Mouse (Mus musculus) CH12.LX (cell line): ENCODE measurements around the gene Hand2. TPM values are rescaled to one million over a fixed set of nuclear protein-coding genes. Genes with fewer than 3 reads are reported as not detected.

Experiments used
- DNase-seq: peaks from one replicate; pipeline ENCODE4 v3.0.0-alpha.2; 2013; ENCODE audit errors: extremely low read depth
- H3K27ac ChIP-seq: 2 replicates; pipeline ENCODE4 v1.5.1; 2012; ENCODE audit warnings: low read depth, mild to moderate bottlenecking, control low read depth, moderate library complexity; ENCODE audit not compliant: insufficient read depth
- H3K27me3 ChIP-seq: replicated peaks from 2 replicates; pipeline ENCODE3; 2012; ENCODE audit warnings: inconsistent platforms
- H3K36me3 ChIP-seq, 2 experiments: replicated peaks in 1 of 2; 2 replicates each; pipeline versions ENCODE3 to v1.6.1; 2012; ENCODE audit warnings: inconsistent platforms in 1 of 2, low read length in 1 of 2, mild to moderate bottlenecking in 1 of 2, mixed read lengths in 1 of 2, moderate library complexity in 1 of 2; ENCODE audit not compliant: control insufficient read depth in 1 of 2, insufficient read depth in 1 of 2
- H3K4me1 ChIP-seq, 2 experiments: 2 replicates each; pipeline ENCODE4 v1.6.1; 2012; ENCODE audit warnings: inconsistent platforms in 1 of 2, moderate library complexity in 1 of 2; ENCODE audit not compliant: insufficient read depth in 2 of 2, control insufficient read depth in 1 of 2
- H3K4me2 ChIP-seq: 2 replicates; pipeline ENCODE4 v1.6.1; 2012; ENCODE audit warnings: low read depth, mild to moderate bottlenecking, control low read depth; ENCODE audit not compliant: poor library complexity, insufficient read depth, severe bottlenecking
- H3K4me3 ChIP-seq, 3 experiments: fragments of 150-350 bp in 1 of 3; sonication (generic) in 1 of 3; replicated peaks in 1 of 3; 2 replicates each; pipeline versions ENCODE3 to v1.5.1; 2011 to 2012; ENCODE audit warnings: low read depth in 2 of 3, low read length in 2 of 3, mild to moderate bottlenecking in 2 of 3, moderate library complexity in 2 of 3, control low read depth in 1 of 3, improper control_type of control experiment in 1 of 3, inconsistent platforms in 1 of 3, mixed read lengths in 1 of 3; ENCODE audit not compliant: poor library complexity in 1 of 3
- H3K79me2 ChIP-seq: replicated peaks from 2 replicates; pipeline ENCODE4 v1.6.1; 2012; ENCODE audit warnings: mild to moderate bottlenecking, moderate library complexity; ENCODE audit not compliant: control insufficient read depth, poor library complexity, insufficient read depth, severe bottlenecking; ENCODE audit errors: extremely low read depth
- H3K9ac ChIP-seq: 2 replicates; pipeline ENCODE4 v1.6.1; 2012; ENCODE audit warnings: low read depth, mild to moderate bottlenecking, control low read depth, moderate library complexity; ENCODE audit not compliant: insufficient read depth
- H3K9me3 ChIP-seq: replicated peaks from 2 replicates; pipeline ENCODE3; 2012; ENCODE audit warnings: low read length, inconsistent platforms, mixed read lengths
- CTCF ChIP-seq, 2 experiments: IDR thresholded peaks in 1 of 2; conservative IDR thresholded peaks in 1 of 2; 2 replicates each; pipeline ENCODE4 v1.5.1; 2011 to 2012; ENCODE audit warnings: low read depth in 2 of 2, low read length in 2 of 2, improper control_type of control experiment in 1 of 2, inconsistent platforms in 1 of 2, mild to moderate bottlenecking in 1 of 2, moderate library complexity in 1 of 2
- ELF1 ChIP-seq: IDR thresholded peaks from 2 replicates; pipeline ENCODE4 v1.6.1; 2014; ENCODE audit warnings: low read depth, mild to moderate bottlenecking, inconsistent platforms, low read length, improper control_type of control experiment
- EP300 ChIP-seq: IDR thresholded peaks from 2 replicates; pipeline ENCODE4 v1.6.1; 2011; ENCODE audit warnings: low read length, improper control_type of control experiment
- ETS1 ChIP-seq: conservative IDR thresholded peaks from 2 replicates; pipeline ENCODE4 v1.6.1; 2012; ENCODE audit warnings: low read depth, mild to moderate bottlenecking, inconsistent platforms, low read length, improper control_type of control experiment, moderate library complexity
- IRF4 ChIP-seq: IDR thresholded peaks from 2 replicates; pipeline ENCODE4 v1.6.1; 2014; ENCODE audit warnings: low read depth, mild to moderate bottlenecking, inconsistent platforms, low read length, improper control_type of control experiment
- JUND ChIP-seq: conservative IDR thresholded peaks from 2 replicates; pipeline ENCODE4 v1.6.1; 2011; ENCODE audit warnings: low read depth, low read length, improper control_type of control experiment
- KAT2A ChIP-seq: IDR thresholded peaks from 2 replicates; pipeline ENCODE4 v1.6.1; 2012; ENCODE audit warnings: low read length, improper control_type of control experiment, inconsistent platforms; ENCODE audit not compliant: insufficient replicate concordance
- MAX ChIP-seq: IDR thresholded peaks from 2 replicates; pipeline ENCODE4 v1.6.1; 2011; ENCODE audit warnings: low read length, improper control_type of control experiment
- MAZ ChIP-seq: IDR thresholded peaks from 2 replicates; pipeline ENCODE4 v1.6.1; 2012; ENCODE audit warnings: low read depth, mild to moderate bottlenecking, inconsistent platforms, low read length, improper control_type of control experiment, moderate library complexity
- MXI1 ChIP-seq: IDR thresholded peaks from 2 replicates; pipeline ENCODE4 v1.6.1; 2011; ENCODE audit warnings: mild to moderate bottlenecking, low read depth, low read length, improper control_type of control experiment
- PAX5 ChIP-seq: IDR thresholded peaks from 2 replicates; pipeline ENCODE4 v1.6.1; 2012; ENCODE audit warnings: low read length, inconsistent platforms, mixed read lengths
- RCOR1 ChIP-seq: conservative IDR thresholded peaks from 2 replicates; pipeline ENCODE4 v1.6.1; 2012; ENCODE audit warnings: low read depth, mild to moderate bottlenecking, inconsistent platforms, low read length, improper control_type of control experiment
- SMC3 ChIP-seq: IDR thresholded peaks from 2 replicates; pipeline ENCODE4 v1.6.1; 2011; ENCODE audit warnings: low read depth, low read length, improper control_type of control experiment
- TBP ChIP-seq: conservative IDR thresholded peaks from 2 replicates; pipeline ENCODE4 v1.6.1; 2011; ENCODE audit warnings: low read depth, low read length, improper control_type of control experiment
- USF1 ChIP-seq: IDR thresholded peaks from 2 replicates; pipeline ENCODE4 v1.6.1; 2014; ENCODE audit warnings: low read depth, mild to moderate bottlenecking, inconsistent platforms, low read length, improper control_type of control experiment
- USF2 ChIP-seq: conservative IDR thresholded peaks from 2 replicates; pipeline ENCODE4 v1.6.1; 2011; ENCODE audit warnings: low read depth, low read length, improper control_type of control experiment
- ZC3H11A ChIP-seq: IDR thresholded peaks from 2 replicates; pipeline ENCODE4 v1.6.1; 2012; ENCODE audit warnings: low read depth, mild to moderate bottlenecking, inconsistent platforms, low read length, improper control_type of control experiment
- ZKSCAN1 ChIP-seq: IDR thresholded peaks from 2 replicates; pipeline ENCODE4 v1.6.1; 2012; ENCODE audit warnings: low read depth, inconsistent platforms, low read length, improper control_type of control experiment, borderline replicate concordance
- ZNF384 ChIP-seq: IDR thresholded peaks from 2 replicates; pipeline ENCODE4 v1.6.1; 2012; ENCODE audit warnings: low read depth, low read length, improper control_type of control experiment, inconsistent platforms
- dilution Hi-C: fragments of 300-500 bp; cut with MboI; formaldehyde crosslinking; loops from 2 replicates; pipeline ENCODE4 v1.14.3; 2020; ENCODE audit warnings: low sequenced_read_pairs; ENCODE audit not compliant: extremely low pct_unique_long_range_greater_than_20kb, extremely low pct_ligation_motif_present
- in situ Hi-C: fragments of 300-500 bp; cut with MboI; formaldehyde crosslinking; loops from 3 replicates; pipeline ENCODE4 v1.14.3; 2019; ENCODE audit warnings: low sequenced_read_pairs, low pct_ligation_motif_present, low pct_unique_long_range_greater_than_20kb, mixed read lengths
- polyA plus RNA-seq: library from polyadenylated mRNA; unstranded; fragments of >175 nt; gene quantifications from 2 replicates; pipeline ENCODE4 v1.2.1, GENCODE M21; 2012; ENCODE audit warnings: low read depth; ENCODE audit not compliant: insufficient read length
- total RNA-seq, 2 experiments: library from RNA; depleted of rRNA; stranded (reverse); fragments of 300-350 nt in 1 of 2; fragments of >200 nt in 1 of 2; gene quantifications; 2 replicates each; pipeline ENCODE4 v1.2.3; 2012 to 2014

Hand2 gene
- total and polyA plus RNA-seq, 3 experiments: not detected

GRCm38 (mm10) chr8:57324091-57324490 lies 3.3 kb downstream of the Hand2 start:
- dilution Hi-C loops: no loop called here
- Histone ChIP-seq H3K9ac (no peak overlapping the region), H3K4me2 (no peak overlapping the region)

GRCm38 (mm10) chr8:57324671-57325070 lies 3.9 kb downstream of the Hand2 start:
- Histone ChIP-seq H3K4me2 (no peak overlapping the region), H3K36me3 (no peaks in the 10 kb centered on the region), H3K9ac (no peak overlapping the region), H3K4me1 (no peaks in the 10 kb centered on the region), H3K79me2 (no peaks in the 10 kb centered on the region), H3K4me3 (no peak overlapping the region), H3K27ac (no peak overlapping the region), H3K27me3 (no peaks in the 10 kb centered on the region), H3K9me3 (peaks cover 12% of the 10 kb centered on the region)
- dilution Hi-C loops: no loop called here
- no peak for DNase-seq
- TF ChIP-seq ZNF384 (no peak), TBP (no peak), ELF1 (no peak), MXI1 (no peak), ETS1 (no peak), ZKSCAN1 (no peak), KAT2A (no peak), USF1 (no peak), EP300 (no peak), USF2 (no peak), MAZ (no peak), JUND (no peak), RCOR1 (no peak), MAX (no peak), CTCF (conservative IDR thresholded peaks at IDR 0.05 in 1 of 2, IDR thresholded peaks at IDR 0.05 in 1 of 2; ENCODE audit: low read depth in 2 of 2, low read length in 2 of 2) (no peak), PAX5 (no peak)
- in situ Hi-C loops: no loop called here

More at GRCm38 (mm10) chr8:57324091-57324490, 3.3 kb downstream of the Hand2 start:
- no peak for TF ChIP-seq PAX5
- TF ChIP-seq ZNF384: no peak
- no peak for TF ChIP-seq MAX
- no peak for TF ChIP-seq MXI1
- TF ChIP-seq SMC3: no peak
- TF ChIP-seq KAT2A: no peak
- TF ChIP-seq IRF4: no peak
- no peak for TF ChIP-seq USF2
- TF ChIP-seq USF1: no peak
- no peak for TF ChIP-seq RCOR1
- no peak for TF ChIP-seq ZC3H11A
- Histone ChIP-seq H3K36me3 (no peaks in the 10 kb centered on the region), H3K4me1 (no peaks in the 10 kb centered on the region), H3K27ac (no peak overlapping the region), H3K79me2 (no peaks in the 10 kb centered on the region), H3K9me3 (peaks cover 12% of the 10 kb centered on the region), H3K27me3 (no peaks in the 10 kb centered on the region), H3K4me3 (no peak overlapping the region)
- in situ Hi-C loops: no loop called here
- no peak for DNase-seq
